Mouse (Mus musculus): ENCODE data around the gene Fam186b. TPM values are rescaled to one million over a fixed set of nuclear protein-coding genes. Genes with fewer than 3 reads are reported as not detected.
A peak's percentile ranks its signal among the peaks of the same experiment; 100 is the strongest.

The Fam186b gene
- polyA plus RNA-seq (2014; fragmentation: Nextera tagmentation; extraction: Ambion mirVana), result 0.15 and 0.36 TPM in 2 replicates

DNA sequence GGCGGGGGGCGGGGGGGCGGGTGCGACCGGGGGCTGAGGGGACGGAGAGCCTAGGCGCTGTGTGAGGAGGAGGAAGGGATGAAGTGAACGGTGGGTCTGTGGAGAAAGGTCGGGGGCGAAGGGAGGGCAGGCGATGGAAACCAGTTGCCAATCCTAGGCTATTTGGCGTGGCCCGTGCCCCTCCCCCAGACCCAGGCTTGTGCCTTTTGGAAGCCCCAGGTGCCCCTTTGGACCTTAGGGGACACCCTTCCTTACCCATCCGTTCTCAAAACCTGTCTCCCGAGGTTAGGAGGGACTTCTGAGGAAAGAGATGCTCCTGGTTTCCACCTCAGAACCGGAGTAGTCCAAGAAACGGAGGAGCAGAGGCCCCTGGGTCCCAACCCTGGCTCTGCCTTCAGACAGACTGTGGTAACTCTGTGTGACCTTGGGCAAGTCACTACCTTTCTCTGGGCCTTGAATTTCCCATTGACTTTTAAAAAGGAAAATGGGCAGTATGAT lies at the start of gene Fam186b:
Fam186b (minus strand) TSS at position 405 of the 498 bp plus-strand sequence.
- Histone ChIP-seq H3K9ac (ENCODE audit: low read length) (peak within 1 kb of the TSS; percentile 74), H3K27ac (ENCODE audit: low read depth, low read length) (peak within 1 kb of the TSS; percentile 83), H3K4me2 (ENCODE audit: low read depth, low read length, severe bottlenecking) (peak within 1 kb of the TSS; percentile 62), H3K4me3 (ENCODE audit: low read depth, low read length) (peak within 1 kb of the TSS; percentile 64), H3K27me3 (ENCODE audit: control insufficient read depth, insufficient read depth, low read length) (no peaks in the 10 kb centered on the region), H3K9me3 (ENCODE audit: control insufficient read depth, low read length) (no peaks in the 10 kb centered on the region), H3K36me3 (ENCODE audit: control insufficient read depth, insufficient read depth, low read length) (no peaks in the 10 kb centered on the region), H3K4me1 (replicated peaks; ENCODE audit: control insufficient read depth, insufficient read depth, low read length) (peaks cover 10% of the 10 kb centered on the region; the same call in 1 of the 2 replicates)
- WGBS, result under 1% methylated on average over 15 of the region's 17 CpGs
- DNase-seq (ENCODE audit: low spot score), result no peak
- ATAC-seq (replicated peaks; ENCODE audit: low FRiP score), result peak; percentile 39

DNA sequence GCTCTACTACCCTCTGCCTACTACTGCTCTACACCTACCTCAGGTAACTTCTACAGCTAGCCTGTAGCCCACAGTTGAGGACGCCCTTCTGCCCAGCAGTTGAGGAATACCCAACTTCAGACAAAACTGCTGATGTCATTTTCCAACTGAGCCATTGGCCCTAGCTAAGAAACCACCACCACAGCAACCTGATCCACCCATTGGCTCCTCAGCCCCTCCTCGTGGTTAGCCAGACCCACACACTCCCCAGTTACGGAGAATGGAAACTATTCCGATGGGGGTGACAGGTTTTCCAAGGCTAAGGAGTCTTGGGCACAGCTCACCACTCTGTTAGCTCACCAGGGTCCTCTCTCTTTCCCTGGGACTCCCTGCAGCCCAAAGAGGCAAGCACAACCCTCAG lies 49.3 kb upstream of the Fam186b start:
- ATAC-seq (replicated peaks; ENCODE audit: low FRiP score) (no peak), DNase-seq (ENCODE audit: low spot score) (no peak)
- 80% methylated on average over 4 of the region's 4 CpGs for WGBS
- H3K4me2 ChIP-seq (ENCODE audit: low read depth, low read length, severe bottlenecking), result no peak overlapping the region
- H3K9me3 ChIP-seq (ENCODE audit: control insufficient read depth, low read length), result no peaks in the 10 kb centered on the region
- H3K4me1 ChIP-seq (replicated peaks; ENCODE audit: control insufficient read depth, insufficient read depth, low read length), result no peaks in the 10 kb centered on the region
- no peak overlapping the region for H3K27ac ChIP-seq (ENCODE audit: low read depth, low read length)
- H3K4me3 ChIP-seq (ENCODE audit: low read depth, low read length), result no peak overlapping the region
- H3K36me3 ChIP-seq (ENCODE audit: control insufficient read depth, insufficient read depth, low read length), result no peaks in the 10 kb centered on the region
- H3K9ac ChIP-seq (ENCODE audit: low read length), result no peak overlapping the region
- no peaks in the 10 kb centered on the region for H3K27me3 ChIP-seq (ENCODE audit: control insufficient read depth, insufficient read depth, low read length)

DNA sequence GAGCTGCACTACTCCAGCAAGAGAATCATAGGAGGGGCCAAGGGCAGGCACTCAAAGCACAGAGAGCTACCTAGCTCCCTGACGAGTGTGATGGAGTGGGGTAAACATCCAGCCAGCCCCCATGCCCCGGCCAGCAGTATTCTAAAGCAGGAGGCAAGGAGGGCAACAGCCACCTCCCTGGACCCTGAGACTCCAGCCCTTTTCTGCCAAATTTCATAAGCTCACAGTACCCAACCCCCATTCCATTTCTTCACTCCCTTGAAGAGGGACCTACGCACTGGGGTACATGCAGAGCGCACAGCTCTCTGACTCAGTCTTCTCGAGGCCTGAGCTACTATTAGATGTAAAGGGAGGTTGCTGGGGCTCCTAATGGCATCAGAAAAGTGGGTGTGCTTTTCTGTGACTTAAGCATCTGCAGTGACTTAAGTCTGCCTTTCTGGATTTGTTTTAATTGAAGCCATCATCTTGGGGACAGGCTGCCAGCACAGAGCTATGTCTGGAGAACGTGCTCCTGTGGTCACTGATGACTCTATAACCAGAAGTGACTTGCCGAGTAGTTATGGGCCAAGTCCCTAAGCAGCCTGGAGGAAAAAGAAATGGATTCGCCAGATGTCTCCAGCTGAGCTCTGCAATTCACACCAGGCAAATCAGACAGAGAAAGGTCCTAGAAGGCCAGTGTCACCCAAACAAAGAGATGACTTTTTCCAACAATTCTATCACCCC lies 48.6 kb upstream of the Fam186b start:
- WGBS, result 70% methylated on average over 8 of the region's 8 CpGs
- Histone ChIP-seq H3K27ac (ENCODE audit: low read depth, low read length) (no peak overlapping the region), H3K9ac (ENCODE audit: low read length) (no peak overlapping the region; the same call in 1 of the 2 replicates), H3K4me1 (replicated peaks; ENCODE audit: control insufficient read depth, insufficient read depth, low read length) (no peaks in the 10 kb centered on the region), H3K36me3 (ENCODE audit: control insufficient read depth, insufficient read depth, low read length) (no peaks in the 10 kb centered on the region), H3K9me3 (ENCODE audit: control insufficient read depth, low read length) (no peaks in the 10 kb centered on the region), H3K4me2 (ENCODE audit: low read depth, low read length, severe bottlenecking) (no peak overlapping the region), H3K27me3 (ENCODE audit: control insufficient read depth, insufficient read depth, low read length) (no peaks in the 10 kb centered on the region), H3K4me3 (ENCODE audit: low read depth, low read length) (no peak overlapping the region)
- DNase-seq (ENCODE audit: low spot score) (no peak), ATAC-seq (replicated peaks; ENCODE audit: low FRiP score) (no peak)

DNA sequence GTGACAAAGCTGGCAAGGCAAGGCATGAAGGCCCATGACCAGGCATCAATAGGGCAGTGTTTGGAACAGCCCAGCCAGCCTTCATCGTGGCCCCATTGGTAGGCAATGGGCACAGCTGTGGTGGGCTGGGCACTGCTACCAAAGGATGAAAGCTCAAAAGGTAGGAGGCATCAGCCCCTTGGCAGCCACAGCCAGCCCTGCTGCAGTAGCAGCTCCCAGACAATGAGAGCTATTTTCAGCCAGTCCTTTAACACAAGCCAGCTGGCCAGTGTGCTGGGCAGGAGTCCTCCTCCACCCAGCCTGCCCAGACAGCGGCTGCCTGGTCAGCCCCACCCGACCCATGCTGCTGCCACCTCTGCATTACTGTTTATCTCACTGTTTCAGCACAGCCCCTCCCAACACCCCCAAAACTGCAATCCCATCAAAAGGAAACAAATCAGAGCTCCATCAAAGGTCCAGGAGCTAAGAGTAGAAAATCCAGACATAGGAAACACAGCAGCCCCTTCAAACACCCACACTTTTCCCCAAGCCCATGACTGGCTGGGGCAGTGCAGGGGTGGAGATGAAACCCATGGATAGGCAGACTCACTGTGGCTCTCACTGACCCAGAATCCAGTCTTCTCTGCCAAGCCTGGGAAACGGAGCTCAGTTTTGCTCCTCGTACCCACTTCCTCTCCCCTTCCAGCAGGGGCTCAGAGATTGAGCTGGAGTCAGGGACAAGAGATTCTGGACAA lies 47.9 kb upstream of the Fam186b start:
- Histone ChIP-seq H3K27me3 (ENCODE audit: control insufficient read depth, insufficient read depth, low read length) (no peaks in the 10 kb centered on the region), H3K9me3 (ENCODE audit: control insufficient read depth, low read length) (no peaks in the 10 kb centered on the region), H3K9ac (ENCODE audit: low read length) (no peak overlapping the region; the same call in 1 of the 2 replicates), H3K4me3 (ENCODE audit: low read depth, low read length) (no peak overlapping the region), H3K4me2 (ENCODE audit: low read depth, low read length, severe bottlenecking) (no peak overlapping the region), H3K36me3 (ENCODE audit: control insufficient read depth, insufficient read depth, low read length) (no peaks in the 10 kb centered on the region), H3K4me1 (replicated peaks; ENCODE audit: control insufficient read depth, insufficient read depth, low read length) (no peaks in the 10 kb centered on the region), H3K27ac (ENCODE audit: low read depth, low read length) (no peak overlapping the region)
- no peak for DNase-seq (ENCODE audit: low spot score)
- ATAC-seq (replicated peaks; ENCODE audit: low FRiP score), result no peak
- WGBS, result 60% methylated on average over 5 of the region's 5 CpGs

DNA sequence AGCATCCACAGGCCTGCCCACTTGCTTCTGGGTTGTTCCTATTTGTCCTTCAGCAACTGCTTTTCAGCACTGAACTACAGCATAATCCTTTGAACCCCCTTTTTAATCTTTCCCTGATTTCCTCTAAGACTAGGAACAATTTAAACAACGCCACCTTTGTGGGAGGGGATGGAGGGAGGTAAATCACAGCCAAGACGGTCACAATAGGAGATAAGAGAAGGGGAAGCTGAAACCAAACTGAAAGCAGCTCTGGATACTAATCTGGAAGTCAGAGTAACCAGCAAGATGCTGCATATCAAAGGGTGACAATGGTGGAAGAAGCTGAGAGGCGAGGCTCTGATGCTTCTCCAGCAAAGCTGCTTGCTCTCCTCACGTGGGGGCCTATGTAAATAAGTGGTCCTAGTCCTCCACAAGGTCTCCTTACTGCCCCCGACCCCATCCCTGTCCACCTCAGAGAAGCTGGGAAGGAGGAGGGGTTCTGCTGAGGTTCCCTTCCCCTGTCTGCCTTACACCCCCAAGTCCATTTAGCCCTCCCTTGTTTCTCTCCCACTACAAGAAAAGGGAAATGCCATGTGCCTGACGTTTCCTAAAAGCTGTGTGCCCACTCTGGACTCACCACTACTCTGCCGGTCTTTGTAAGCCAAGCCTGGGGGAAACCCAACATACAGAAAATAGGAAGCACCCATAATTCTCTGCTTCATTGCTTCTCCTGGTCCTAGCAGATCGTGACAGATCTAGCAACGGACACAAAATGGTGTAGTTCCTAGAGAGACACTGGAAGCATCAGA lies 46.7 kb upstream of the Fam186b start:
- Histone ChIP-seq H3K36me3 (ENCODE audit: control insufficient read depth, insufficient read depth, low read length) (no peaks in the 10 kb centered on the region), H3K9ac (ENCODE audit: low read length) (no peak overlapping the region), H3K9me3 (ENCODE audit: control insufficient read depth, low read length) (no peaks in the 10 kb centered on the region), H3K4me3 (ENCODE audit: low read depth, low read length) (no peak overlapping the region), H3K27ac (ENCODE audit: low read depth, low read length) (no peak overlapping the region), H3K4me1 (replicated peaks; ENCODE audit: control insufficient read depth, insufficient read depth, low read length) (no peaks in the 10 kb centered on the region), H3K4me2 (ENCODE audit: low read depth, low read length, severe bottlenecking) (no peak overlapping the region), H3K27me3 (ENCODE audit: control insufficient read depth, insufficient read depth, low read length) (no peaks in the 10 kb centered on the region)
- DNase-seq (ENCODE audit: low spot score), result no peak
- WGBS, result 62% methylated on average over 9 of the region's 9 CpGs
- no peak for ATAC-seq (replicated peaks; ENCODE audit: low FRiP score)

DNA sequence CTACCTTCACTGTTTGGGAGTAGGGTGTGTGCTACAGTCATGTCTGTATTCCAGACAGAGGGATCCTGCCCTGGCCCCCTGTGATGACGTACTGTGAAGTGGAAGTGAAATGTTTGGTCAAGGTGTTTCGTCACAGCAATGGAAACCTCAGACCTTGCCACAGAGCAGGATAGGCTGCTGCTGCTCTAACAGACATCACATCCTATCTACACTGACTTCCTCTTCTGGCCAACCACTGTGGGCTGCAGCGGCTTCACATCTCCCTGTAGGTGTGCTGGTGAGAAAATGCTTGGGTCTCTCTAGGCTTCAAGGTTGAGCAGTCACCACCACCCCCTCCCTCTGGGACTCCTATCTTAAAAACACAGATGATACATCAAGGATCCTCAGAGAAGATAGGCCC lies 45.4 kb upstream of the Fam186b start:
- Histone ChIP-seq H3K27me3 (ENCODE audit: control insufficient read depth, insufficient read depth, low read length) (no peaks in the 10 kb centered on the region), H3K4me1 (replicated peaks; ENCODE audit: control insufficient read depth, insufficient read depth, low read length) (no peaks in the 10 kb centered on the region), H3K9ac (ENCODE audit: low read length) (no peak overlapping the region), H3K36me3 (ENCODE audit: control insufficient read depth, insufficient read depth, low read length) (no peaks in the 10 kb centered on the region), H3K4me3 (ENCODE audit: low read depth, low read length) (no peak overlapping the region), H3K9me3 (ENCODE audit: control insufficient read depth, low read length) (no peaks in the 10 kb centered on the region), H3K27ac (ENCODE audit: low read depth, low read length) (no peak overlapping the region), H3K4me2 (ENCODE audit: low read depth, low read length, severe bottlenecking) (no peak overlapping the region)
- DNase-seq (ENCODE audit: low spot score), result no peak
- WGBS, result 89% methylated on average over 3 of the region's 3 CpGs
- no peak for ATAC-seq (replicated peaks; ENCODE audit: low FRiP score)

DNA sequence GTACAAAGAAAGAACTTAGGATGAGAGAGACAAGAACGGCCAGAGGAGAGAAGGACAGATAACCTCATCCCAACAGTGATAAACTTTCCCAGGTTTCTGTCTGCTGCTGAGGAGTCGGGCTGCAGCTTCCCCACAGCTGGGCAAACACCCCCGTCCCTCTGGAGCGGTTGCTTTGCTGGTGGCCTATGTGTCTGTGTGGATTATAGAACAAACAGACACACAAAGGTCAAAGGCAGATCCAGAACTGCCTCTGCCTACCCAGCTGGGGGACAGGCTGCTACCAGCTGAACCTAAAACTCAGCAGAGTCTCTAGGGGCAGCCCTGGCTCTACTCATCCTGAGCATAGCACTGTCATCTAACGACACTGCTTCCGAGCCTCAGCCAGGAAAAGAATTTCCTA lies 44.0 kb upstream of the Fam186b start:
- ATAC-seq (replicated peaks; ENCODE audit: low FRiP score), result no peak
- DNase-seq (ENCODE audit: low spot score), result no peak
- 76% methylated on average over 6 of the region's 6 CpGs for WGBS
- no peaks in the 10 kb centered on the region for H3K9me3 ChIP-seq (ENCODE audit: control insufficient read depth, low read length)
- H3K27me3 ChIP-seq (ENCODE audit: control insufficient read depth, insufficient read depth, low read length), result no peaks in the 10 kb centered on the region
- H3K4me1 ChIP-seq (replicated peaks; ENCODE audit: control insufficient read depth, insufficient read depth, low read length), result no peaks in the 10 kb centered on the region
- no peaks in the 10 kb centered on the region for H3K36me3 ChIP-seq (ENCODE audit: control insufficient read depth, insufficient read depth, low read length)
- no peak overlapping the region for H3K27ac ChIP-seq (ENCODE audit: low read depth, low read length)
- no peak overlapping the region for H3K4me3 ChIP-seq (ENCODE audit: low read depth, low read length)
- H3K4me2 ChIP-seq (ENCODE audit: low read depth, low read length, severe bottlenecking), result no peak overlapping the region
- H3K9ac ChIP-seq (ENCODE audit: low read length), result no peak overlapping the region

DNA sequence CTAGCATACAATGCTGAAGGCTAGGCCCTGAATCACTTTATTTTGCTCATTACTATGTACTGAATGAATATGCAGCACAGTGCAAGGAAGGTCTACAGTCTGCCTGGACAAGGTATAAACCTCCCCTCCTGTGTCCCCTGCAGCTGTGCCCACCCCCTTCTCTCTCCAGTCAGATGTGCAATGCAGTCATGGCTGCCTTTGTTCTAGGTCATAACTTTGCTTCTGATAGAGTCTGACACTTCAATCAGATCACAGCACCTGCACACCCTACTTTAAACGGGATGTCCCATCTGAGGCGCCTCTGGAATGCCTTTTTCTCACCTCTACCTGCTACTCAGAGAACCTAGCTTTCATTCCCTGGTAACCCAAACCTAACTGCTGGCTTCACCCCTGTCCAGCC lies 43.2 kb upstream of the Fam186b start:
- no peak for DNase-seq (ENCODE audit: low spot score)
- Histone ChIP-seq H3K9me3 (ENCODE audit: control insufficient read depth, low read length) (no peaks in the 10 kb centered on the region), H3K36me3 (ENCODE audit: control insufficient read depth, insufficient read depth, low read length) (no peaks in the 10 kb centered on the region), H3K27me3 (ENCODE audit: control insufficient read depth, insufficient read depth, low read length) (no peaks in the 10 kb centered on the region), H3K27ac (ENCODE audit: low read depth, low read length) (no peak overlapping the region), H3K4me2 (ENCODE audit: low read depth, low read length, severe bottlenecking) (no peak overlapping the region), H3K9ac (ENCODE audit: low read length) (no peak overlapping the region), H3K4me1 (replicated peaks; ENCODE audit: control insufficient read depth, insufficient read depth, low read length) (no peaks in the 10 kb centered on the region), H3K4me3 (ENCODE audit: low read depth, low read length) (no peak overlapping the region)
- ATAC-seq (replicated peaks; ENCODE audit: low FRiP score), result no peak
- WGBS, result 84% methylated on average over 2 of the region's 2 CpGs
